Mouse (Mus musculus) heart, adult 2 months (tissue): ENCODE measurements around the gene Slc25a38. TPM values are rescaled to one million over a fixed set of nuclear protein-coding genes. Genes with fewer than 3 reads are reported as not detected.

Experiments
- DNase-seq, 2 experiments: peaks; one replicate each; pipeline ENCODE4 v3.0.0; 2021
- H3K27ac ChIP-seq: fragments of 200-600 bp; 2 replicates; pipeline ENCODE4 v1.8.1; 2022
- H3K27me3 ChIP-seq: fragments of 200-500 bp; 2 replicates; pipeline ENCODE4 v1.6.1; 2012; ENCODE audit warnings: mild to moderate bottlenecking, low read length, inconsistent platforms, mixed read lengths; ENCODE audit not compliant: control insufficient read depth, insufficient read depth
- H3K36me3 ChIP-seq: fragments of 200-500 bp; 2 replicates; pipeline ENCODE4 v1.6.1; 2012; ENCODE audit warnings: low read length, inconsistent platforms; ENCODE audit not compliant: control insufficient read depth, insufficient read depth
- H3K4me1 ChIP-seq: fragments of 200-500 bp; 2 replicates; pipeline ENCODE4 v1.6.1; 2011; ENCODE audit warnings: low read length; ENCODE audit not compliant: control insufficient read depth, insufficient read depth
- H3K4me3 ChIP-seq: fragments of 200-600 bp; 2 replicates; pipeline ENCODE4 v1.8.1; 2022
- H3K79me2 ChIP-seq: fragments of 200-500 bp; replicated peaks from 2 replicates; pipeline ENCODE4 v1.6.1; 2012; ENCODE audit warnings: mild to moderate bottlenecking, inconsistent platforms, low read length, moderate library complexity, mixed read lengths; ENCODE audit not compliant: control insufficient read depth, insufficient read depth
- H3K9ac ChIP-seq: fragments of 200-500 bp; 2 replicates; pipeline ENCODE4 v1.6.1; 2012; ENCODE audit warnings: low read depth, mild to moderate bottlenecking, control low read depth, inconsistent platforms, low read length, mixed read lengths
- CTCF ChIP-seq: fragments of 200-600 bp; IDR thresholded peaks from 2 replicates; pipeline ENCODE4 v1.8.1; 2022; ENCODE audit warnings: antibody characterized with exemption, mild to moderate bottlenecking, moderate library complexity
- EP300 ChIP-seq: fragments of 200-500 bp; IDR thresholded peaks from 2 replicates; pipeline ENCODE4 v1.6.1; 2011; ENCODE audit warnings: low read depth, low read length, control low read depth; ENCODE audit not compliant: insufficient read depth
- POLR2A ChIP-seq: fragments of 200-500 bp; IDR thresholded peaks from 2 replicates; pipeline ENCODE4 v1.6.1; 2011; ENCODE audit warnings: mild to moderate bottlenecking, low read depth, low read length, control low read depth; ENCODE audit not compliant: insufficient read depth
- WGBS: fragments of 180-500 bp; shearing (Covaris S2); methylation state at CpG from one replicate; pipeline ENCODE4 v1.1.7; 2018; 5-methylcytosine and 5-hydroxymethylcytosine counted together
- intact Hi-C: fragments of 180-260 bp; cut with DNase I; formaldehyde crosslinking; loops from one replicate; pipeline ENCODE4 v1.15.1; 2025
- polyA plus RNA-seq: library from polyadenylated mRNA; depleted of rRNA; stranded (reverse); fragments of >200 nt; gene quantifications from 2 replicates; pipeline ENCODE4 v1.2.3, GENCODE M21; 2012
- total RNA-seq, 2 experiments: library from RNA; stranded (reverse); gene quantifications; 2 replicates each; pipeline ENCODE4 v1.2.3; 2021

Gene Slc25a38
- total and polyA plus RNA-seq, 3 experiments, result 18.4 to 29.1 (median 22.7) TPM

DNA sequence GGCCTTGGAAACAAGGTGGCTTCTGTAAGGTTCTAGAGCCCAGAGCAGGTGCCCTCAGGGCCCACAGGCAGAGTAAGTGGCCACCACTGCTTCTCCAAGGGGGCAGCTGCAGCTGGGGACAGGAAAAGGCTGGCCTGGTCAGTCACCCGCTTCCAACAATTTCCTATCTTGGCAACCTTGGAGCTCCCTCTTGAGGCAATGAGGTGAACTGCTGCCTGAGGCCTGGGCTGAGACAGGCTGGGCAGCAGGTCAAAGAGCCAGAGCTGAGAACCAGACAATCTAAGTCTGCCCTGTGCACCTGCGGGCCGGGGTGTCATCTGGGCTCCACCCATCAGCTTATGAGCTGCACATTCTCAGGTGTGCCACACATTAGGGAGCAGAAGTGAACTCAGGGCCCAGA lies 37.0 kb upstream of the Slc25a38 start:
- Histone ChIP-seq H3K27me3 (no peaks in the 10 kb centered on the region), H3K79me2 (no peaks in the 10 kb centered on the region), H3K4me1 (0 out of 2 replicates have a peak, but pooled peaks cover 1% of the 10 kb centered on the region), H3K9ac (no peak overlapping the region), H3K4me3 (no peak overlapping the region), H3K36me3 (no peaks in the 10 kb centered on the region), H3K27ac (no peak overlapping the region)
- DNase-seq, result peak; percentile 83 to 90
- 11% methylated on average over 3 of the region's 3 CpGs for WGBS
- intact Hi-C loops, result loop anchor here (1.0 to 2.0 kb wide), 4 partner anchors 46 to 160 kb away; no protein-coding TSS in a partner anchor
- peak; percentile 85 for TF ChIP-seq EP300
- no peak for TF ChIP-seq POLR2A

DNA sequence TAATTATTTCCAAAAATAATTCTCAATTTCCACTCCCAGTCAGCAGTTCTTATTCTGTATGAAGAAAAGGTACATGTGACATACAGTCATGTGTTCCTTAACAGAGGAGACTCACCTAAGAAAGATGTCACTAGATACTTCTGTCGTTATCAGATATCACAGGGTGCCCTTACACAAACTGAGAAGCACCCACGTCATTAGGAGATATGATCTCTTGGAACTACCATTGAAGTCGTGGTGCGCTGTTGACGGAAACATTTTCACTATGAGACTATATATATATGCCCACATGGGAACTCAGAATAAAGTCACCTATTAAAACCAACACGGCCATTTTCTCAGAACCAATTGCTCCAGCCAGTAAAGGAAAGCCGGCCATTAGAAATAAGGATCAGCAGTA lies 35.7 kb upstream of the Slc25a38 start:
- Histone ChIP-seq H3K27me3 (no peaks in the 10 kb centered on the region), H3K9ac (no peak overlapping the region), H3K4me3 (no peak overlapping the region), H3K79me2 (no peaks in the 10 kb centered on the region), H3K4me1 (0 out of 2 replicates have a peak, but pooled peaks cover 1% of the 10 kb centered on the region), H3K36me3 (no peaks in the 10 kb centered on the region), H3K27ac (no peak overlapping the region)
- intact Hi-C loops, result no loop called here
- no peak for DNase-seq
- 84% methylated on average over 7 of the region's 7 CpGs for WGBS
- no peak for TF ChIP-seq EP300
- TF ChIP-seq CTCF, result no peak
- TF ChIP-seq POLR2A, result no peak

DNA sequence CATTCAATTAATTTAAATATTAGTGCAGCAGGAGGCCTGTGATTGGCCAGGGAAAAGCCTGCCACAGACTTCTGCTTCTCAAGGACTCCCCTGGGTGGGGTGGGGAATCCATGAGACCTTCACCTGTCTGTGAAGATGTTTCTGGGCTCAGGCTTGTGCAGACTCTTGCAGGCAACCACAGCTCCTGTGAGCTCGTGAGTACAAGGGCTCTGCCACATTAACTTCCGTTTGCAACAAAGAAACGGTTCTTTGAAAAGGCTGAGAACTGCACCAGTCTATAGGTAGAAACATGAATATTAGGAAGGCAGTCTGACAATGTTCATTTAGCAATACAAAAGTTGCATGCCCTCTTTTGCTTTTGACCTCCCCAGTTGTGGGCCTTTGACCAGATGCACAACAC lies 31.9 kb upstream of the Slc25a38 start:
- no peak for TF ChIP-seq CTCF
- TF ChIP-seq POLR2A, result no peak
- no peak for TF ChIP-seq EP300
- Histone ChIP-seq H3K9ac (no peak overlapping the region), H3K4me1 (no peaks in the 10 kb centered on the region), H3K27me3 (no peaks in the 10 kb centered on the region), H3K27ac (no peak overlapping the region), H3K79me2 (no peaks in the 10 kb centered on the region), H3K36me3 (no peaks in the 10 kb centered on the region), H3K4me3 (no peak overlapping the region)
- WGBS, result 79% methylated on average over 3 of the region's 3 CpGs
- no peak for DNase-seq
- intact Hi-C loops, result no loop called here

DNA sequence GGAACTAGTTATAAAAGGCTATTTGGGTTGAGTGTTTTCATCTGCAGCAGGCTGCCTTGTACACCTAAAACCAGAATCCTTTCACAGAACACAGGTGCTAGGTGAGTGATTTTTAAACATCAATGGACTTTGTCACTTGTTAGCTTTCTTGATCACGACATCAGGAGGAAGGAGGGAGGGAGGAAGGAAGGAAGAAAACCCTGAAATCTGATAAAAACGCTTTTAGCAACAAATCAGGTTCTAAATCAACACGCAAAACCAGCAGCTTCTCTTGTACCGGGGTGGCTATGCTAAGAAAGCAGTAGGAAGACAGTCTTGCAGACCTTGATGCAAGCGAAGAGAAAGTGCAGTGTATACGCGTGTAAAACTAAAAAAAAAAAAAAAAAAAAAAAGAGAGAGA lies 30.3 kb upstream of the Slc25a38 start:
- TF ChIP-seq POLR2A, result no peak
- TF ChIP-seq CTCF, result no peak
- TF ChIP-seq EP300, result no peak
- 61% methylated on average over 7 of the region's 7 CpGs for WGBS
- H3K4me1 ChIP-seq, result no peaks in the 10 kb centered on the region

DNA sequence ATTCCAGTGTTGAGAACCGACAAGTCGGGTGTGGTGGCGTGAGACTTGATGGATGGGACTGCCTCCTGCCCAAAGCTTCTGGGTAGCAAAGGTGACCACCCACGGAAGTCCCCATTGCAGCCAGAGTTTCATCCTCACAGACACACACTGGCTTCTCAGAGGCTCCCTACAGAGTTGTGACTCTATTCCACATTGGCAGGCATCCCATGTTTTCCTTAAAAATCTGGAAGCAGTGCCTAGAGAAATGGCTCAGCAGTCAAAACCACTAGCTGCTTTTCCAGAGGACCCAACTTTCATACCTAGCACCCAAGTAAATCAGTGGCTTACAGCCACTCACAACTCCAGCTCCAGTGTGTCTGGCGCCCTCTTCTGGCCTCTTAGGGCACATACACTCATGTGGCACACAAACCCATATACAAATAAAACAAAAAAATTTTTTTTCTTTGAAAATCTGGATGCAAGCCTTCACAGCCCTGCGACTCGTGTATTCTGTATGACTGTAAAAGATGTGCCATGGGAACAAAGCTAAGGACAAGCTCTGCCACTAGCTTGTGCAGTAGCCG lies 29.5 kb upstream of the Slc25a38 start:
- 72% methylated on average over 8 of the region's 8 CpGs for WGBS
- TF ChIP-seq POLR2A, result no peak
- 0 out of 2 replicates have a peak, but pooled peaks have one; percentile 9 for TF ChIP-seq CTCF
- Histone ChIP-seq H3K4me1 (no peaks in the 10 kb centered on the region), H3K9ac (no peak overlapping the region), H3K4me3 (no peak overlapping the region), H3K27me3 (no peaks in the 10 kb centered on the region), H3K79me2 (no peaks in the 10 kb centered on the region), H3K36me3 (no peaks in the 10 kb centered on the region), H3K27ac (no peak overlapping the region)
- DNase-seq, result peak in 1 of 2 experiments; percentile 20
- intact Hi-C loops, result no loop called here

More for the DNA sequence above, 30.3 kb upstream of the Slc25a38 start:
- Histone ChIP-seq H3K4me3 (no peak overlapping the region), H3K79me2 (no peaks in the 10 kb centered on the region), H3K27ac (no peak overlapping the region), H3K36me3 (no peaks in the 10 kb centered on the region), H3K9ac (no peak overlapping the region), H3K27me3 (no peaks in the 10 kb centered on the region)
- intact Hi-C loops, result no loop called here
- no peak for DNase-seq

DNA sequence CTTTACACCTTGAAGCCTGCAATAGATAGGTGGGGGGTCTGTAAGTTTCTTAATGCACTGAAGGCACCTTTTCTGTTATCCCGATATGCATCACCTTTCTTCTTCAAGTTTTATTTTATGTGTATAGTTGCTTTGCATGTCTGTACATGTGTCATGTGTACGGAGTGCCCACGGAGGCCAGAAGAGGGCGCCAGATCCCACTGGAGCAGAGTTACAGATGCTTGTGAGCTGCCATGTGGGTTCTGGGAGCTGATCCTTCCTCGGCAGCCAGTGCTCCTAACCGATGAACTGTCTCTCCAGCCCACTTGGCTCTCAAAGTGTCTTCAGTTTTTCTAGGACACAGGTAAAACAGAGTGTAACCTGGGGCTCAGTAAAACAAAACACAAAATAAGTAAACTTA lies 28.9 kb upstream of the Slc25a38 start:
- H3K9ac ChIP-seq, result no peak overlapping the region
- intact Hi-C loops, result no loop called here
- H3K4me1 ChIP-seq, result no peaks in the 10 kb centered on the region
- DNase-seq, result no peak
- H3K27ac ChIP-seq, result no peak overlapping the region
- H3K79me2 ChIP-seq, result no peaks in the 10 kb centered on the region
- no peaks in the 10 kb centered on the region for H3K36me3 ChIP-seq
- H3K4me3 ChIP-seq, result no peak overlapping the region
- WGBS, result 69% methylated on average over 6 of the region's 6 CpGs
- no peaks in the 10 kb centered on the region for H3K27me3 ChIP-seq
- TF ChIP-seq EP300 (no peak), POLR2A (no peak), CTCF (peak; percentile 14; the same call in 1 of the 2 replicates)
